Mouse (Mus musculus) lung, adult 2 months (tissue): ENCODE data around the gene Ipcef1.

Experiments
- CTCF ChIP-seq: fragments of 200-500 bp; IDR thresholded peaks from 2 replicates; pipeline ENCODE4 v1.5.1; 2011; ENCODE audit warnings: mild to moderate bottlenecking, low read length, control low read depth; ENCODE audit not compliant: insufficient read depth
- POLR2A ChIP-seq: fragments of 200-500 bp; IDR thresholded peaks from 2 replicates; pipeline ENCODE4 v1.6.1; 2011; ENCODE audit warnings: low read depth, mild to moderate bottlenecking, control low read depth, low read length, borderline replicate concordance; ENCODE audit errors: extremely low read depth

DNA sequence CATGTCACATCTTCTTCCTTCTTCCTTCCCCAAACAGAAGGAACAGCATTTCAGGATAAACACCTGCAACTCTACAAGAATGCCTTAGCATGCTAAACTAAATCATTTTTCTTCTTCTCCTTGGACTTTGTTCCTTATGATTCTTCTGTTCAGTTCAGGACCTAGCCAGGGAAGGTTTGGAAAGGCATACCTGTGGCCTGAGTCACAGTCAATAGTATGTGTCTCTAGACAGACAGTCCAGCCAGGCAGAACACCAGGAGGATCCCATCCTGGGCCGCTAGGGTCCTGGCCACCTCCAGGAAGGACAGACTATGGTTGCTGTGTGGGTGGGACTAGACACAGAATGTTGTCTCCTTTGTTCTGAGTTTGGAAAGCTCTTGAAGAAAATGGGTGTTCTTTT is 27.2 kb downstream of the Ipcef1 start:
- TF ChIP-seq CTCF (no peak), POLR2A (no peak)
